Mouse (Mus musculus) thymus, postnatal 0 days (tissue): ENCODE measurements around the gene 5730522E02Rik. TPM values are rescaled to one million over a fixed set of nuclear protein-coding genes. Genes with fewer than 3 reads are reported as not detected.
"Not testable (repeated sequence)": the region's sequence is repeated elsewhere in the genome, so short reads cannot be mapped to it uniquely, and the experiment has no call there.

Experiments
- DNase-seq: peaks from one replicate; pipeline ENCODE4 v3.0.0-alpha.2; 2015; ENCODE audit warnings: low spot score
- polyA plus RNA-seq: library from polyadenylated mRNA; unstranded; fragments of >200 nt; fragmentation: Nextera tagmentation; extraction: Ambion mirVana; gene quantifications from 2 replicates; pipeline ENCODE4 v1.2.1, GENCODE M21; 2015

Gene 5730522E02Rik
- polyA plus RNA-seq, result 0.40 and 0.90 TPM in 2 replicates

DNA sequence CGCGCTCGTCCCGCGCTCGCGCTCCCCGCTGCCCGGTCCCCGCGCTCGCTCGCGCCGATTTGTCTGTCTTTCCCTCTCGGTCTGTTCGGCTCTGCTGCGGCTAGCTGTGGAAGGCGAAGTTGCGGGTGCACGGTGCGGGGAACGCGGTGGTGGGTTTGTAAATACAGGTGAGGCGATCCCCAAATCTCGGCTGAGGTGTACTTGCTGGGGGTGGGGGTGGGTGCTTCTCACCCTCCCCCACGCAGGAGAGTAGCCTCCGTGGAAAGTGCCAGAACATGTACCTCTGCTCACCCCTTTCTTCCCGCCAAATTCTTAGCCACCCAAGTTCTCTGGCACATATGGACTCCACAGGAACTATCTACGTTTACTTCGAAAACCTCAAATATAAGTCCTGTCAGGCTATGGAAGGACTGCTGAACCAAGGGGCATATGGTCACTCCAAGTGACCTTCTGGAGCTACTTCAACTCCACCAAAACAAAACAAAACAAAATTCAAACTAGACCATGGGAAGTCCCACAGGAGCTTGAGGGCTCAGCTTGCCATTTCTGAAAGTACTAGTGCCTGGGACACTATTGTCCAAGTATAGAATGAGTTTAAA lies at the start of gene 5730522E02Rik:
5730522E02Rik (minus strand) TSS at position 182 of the 599 bp plus-strand sequence.
- DNase-seq, result no peak

- DNase-seq, result no peak
These were observed 26.0 kb upstream of the 5730522E02Rik start for GRCm38 (mm10) chr11:26236540-26236939.

DNA sequence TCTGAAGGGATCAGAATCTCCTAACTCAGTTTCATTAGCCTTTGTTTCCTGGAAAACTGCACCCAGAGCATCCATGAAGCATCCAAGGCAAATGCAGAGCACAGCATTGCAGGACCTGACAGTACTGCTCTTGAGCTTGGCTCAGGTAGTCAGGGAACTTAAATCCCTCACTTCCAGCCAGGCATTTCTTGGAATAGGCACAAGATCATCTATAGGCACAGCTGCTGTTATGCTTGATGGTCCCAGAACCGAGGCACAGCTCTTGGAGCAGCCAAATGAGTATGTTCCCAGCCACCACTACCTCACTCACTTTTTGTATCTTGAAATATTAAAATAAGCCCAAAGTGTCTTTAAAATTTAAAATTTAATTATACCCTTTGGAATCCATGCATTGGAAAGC lies 19.3 kb upstream of the 5730522E02Rik start:
- no peak for DNase-seq

- DNase-seq, result not testable (repeated sequence)
These were observed 3.1 kb upstream of the 5730522E02Rik start for GRCm38 (mm10) chr11:26213643-26214042.

DNA sequence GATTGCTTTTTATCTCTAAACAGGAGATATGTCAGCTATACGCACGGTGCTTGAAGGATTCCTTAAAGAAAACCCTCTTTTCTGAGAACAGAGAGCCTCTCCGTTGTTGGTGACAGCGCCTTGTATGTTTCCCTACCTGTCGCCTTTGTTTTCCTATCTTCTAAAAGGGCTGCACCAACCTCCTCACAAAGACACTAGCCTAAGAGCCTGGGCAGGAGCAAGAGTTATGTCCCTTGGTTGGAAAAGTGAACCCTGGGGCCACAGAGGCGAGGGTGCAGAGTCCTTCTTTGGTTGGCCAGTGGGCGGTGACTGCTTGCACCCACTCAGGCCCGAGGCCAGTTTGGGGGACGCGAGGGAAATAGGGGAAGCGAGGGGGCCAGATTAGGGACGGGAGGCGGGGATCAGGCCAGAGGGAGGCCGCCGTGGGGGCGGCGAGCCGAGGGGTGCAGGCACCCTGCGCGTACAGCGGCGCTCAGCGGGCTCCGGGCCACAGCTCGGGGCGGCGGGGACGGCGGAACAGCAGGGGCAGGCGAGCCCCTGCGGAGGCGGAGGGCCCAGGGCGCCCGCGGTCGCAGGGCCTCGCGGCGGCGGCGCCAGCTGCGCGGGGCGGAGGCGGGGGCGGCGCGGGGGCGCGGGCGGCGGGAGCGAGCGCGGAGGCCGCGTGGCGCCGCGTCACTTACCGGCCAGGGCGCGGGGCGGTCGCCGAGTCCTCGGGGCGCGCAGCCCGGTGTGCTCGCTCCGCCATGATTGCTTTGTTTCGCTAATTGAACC lies 567 bp downstream of the 5730522E02Rik start:
- peak; percentile 66 for DNase-seq

- no peak for DNase-seq
These were observed 7.1 kb downstream of the 5730522E02Rik start for GRCm38 (mm10) chr11:26203466-26203865.

DNA sequence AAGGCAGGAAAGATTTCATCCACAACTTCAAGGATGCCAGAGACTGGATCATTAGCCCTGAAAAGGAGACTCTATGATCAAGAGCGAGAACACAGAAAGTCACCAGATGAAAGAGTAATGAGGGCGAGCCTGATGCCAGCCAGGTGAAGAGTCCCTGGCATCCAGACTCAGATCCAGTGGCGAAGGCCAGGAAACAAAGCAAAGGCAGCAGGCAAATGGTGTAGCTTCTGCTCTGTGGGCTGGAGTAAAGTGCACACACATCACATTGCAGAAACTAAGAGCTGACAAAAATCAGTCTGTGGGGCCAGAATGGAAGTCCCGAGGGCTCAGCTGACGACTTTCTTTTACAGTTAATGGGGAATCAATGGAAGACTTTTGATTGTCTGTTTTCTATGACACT lies 7.7 kb downstream of the 5730522E02Rik start:
- no peak for DNase-seq

DNA sequence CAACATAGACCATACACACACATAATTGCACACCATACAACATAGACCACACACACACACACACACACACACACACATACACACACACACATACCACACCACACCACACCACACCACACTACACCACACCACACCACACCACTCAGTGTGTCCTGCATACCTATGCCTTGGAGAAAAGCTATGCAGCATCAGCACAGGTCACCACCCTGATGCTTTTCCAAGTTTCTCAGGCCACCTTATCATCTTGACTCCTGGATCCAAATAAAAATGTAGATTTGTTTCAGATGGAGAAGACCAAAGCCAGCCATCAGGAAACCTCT lies 8.8 kb downstream of the 5730522E02Rik start:
- no peak for DNase-seq

DNA sequence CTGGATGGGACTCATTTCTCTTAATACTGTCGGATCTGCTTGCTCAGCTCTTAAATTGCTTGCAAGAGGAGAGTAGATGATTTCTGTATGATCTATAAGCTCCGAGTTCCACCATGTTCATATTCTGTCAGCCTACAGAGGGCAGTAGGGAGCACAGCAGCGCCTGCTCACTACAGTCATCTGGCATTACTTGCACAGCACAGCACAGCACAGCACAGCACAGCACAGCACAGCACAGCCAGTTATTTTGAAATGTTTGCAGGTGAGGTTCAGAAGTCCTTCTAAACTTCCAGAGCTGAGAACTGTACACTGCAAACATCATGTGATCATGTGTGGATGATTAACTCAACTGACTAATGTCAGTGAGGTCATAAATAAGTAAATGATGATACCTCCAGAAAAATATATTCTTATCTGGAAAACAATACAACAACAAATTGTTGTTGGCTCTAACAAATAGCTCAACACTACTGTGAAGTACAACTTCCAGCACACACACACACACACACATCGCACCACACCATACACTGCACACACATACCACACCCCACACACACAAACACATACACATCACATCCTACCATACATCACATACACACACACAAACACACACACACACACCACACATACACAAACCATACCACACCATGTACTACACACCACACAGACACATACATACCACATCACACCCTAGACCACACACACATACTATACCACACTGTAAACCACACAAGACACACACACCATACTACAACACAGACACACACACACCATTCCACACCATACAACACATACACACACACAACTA lies 9.4 kb downstream of the 5730522E02Rik start:
- peak; percentile 51 for DNase-seq

DNA sequence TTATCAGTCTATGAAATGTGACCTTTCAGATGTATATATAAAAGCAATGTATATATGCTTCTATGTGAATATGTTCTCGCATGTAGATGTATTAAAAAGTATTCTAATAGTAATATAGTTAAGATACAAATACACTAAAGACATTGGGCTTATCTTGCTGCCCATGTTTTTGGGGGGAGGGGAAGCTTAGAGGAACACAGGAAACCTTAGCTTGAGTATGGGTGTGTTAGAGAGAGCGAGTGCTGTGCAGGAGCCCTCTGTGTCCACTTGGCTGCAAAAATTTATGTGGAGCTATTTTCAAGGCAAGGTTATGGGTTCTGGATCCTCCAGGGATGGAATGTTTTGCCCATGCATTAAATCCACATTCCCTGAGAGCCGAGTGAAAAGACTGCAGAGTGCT lies 15.1 kb downstream of the 5730522E02Rik start:
- no peak for DNase-seq

- no peak for DNase-seq
These were observed 23.2 kb downstream of the 5730522E02Rik start for GRCm38 (mm10) chr11:26187231-26187967.

DNA sequence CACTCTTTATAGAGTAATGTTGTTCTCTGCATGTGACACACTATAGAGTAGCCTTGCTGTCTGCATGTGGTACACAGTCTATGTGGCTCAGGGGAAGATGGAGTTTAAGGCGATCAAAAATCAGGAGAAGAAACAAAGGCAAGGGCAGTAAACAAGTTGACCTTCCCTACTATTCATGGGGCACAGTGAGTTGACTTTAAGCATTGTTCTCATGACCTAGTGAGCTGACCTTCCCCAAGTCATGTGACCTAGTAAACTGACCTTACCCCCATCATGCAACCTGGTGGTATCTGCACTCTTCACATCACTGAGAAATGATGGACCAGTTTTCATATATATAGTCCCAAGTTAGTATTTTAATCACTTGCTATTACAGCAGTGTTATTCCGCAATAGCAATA lies 40.0 kb downstream of the 5730522E02Rik start:
- no peak for DNase-seq

- DNase-seq, result no peak
These were observed 43.0 kb downstream of the 5730522E02Rik start for GRCm38 (mm10) chr11:26167609-26167971.

GRCm38 (mm10) chr11:26166966-26167608 lies 43.5 kb downstream of the 5730522E02Rik start:
- DNase-seq, result no peak

GRCm38 (mm10) chr11:26164651-26165259 lies 45.8 kb downstream of the 5730522E02Rik start:
- DNase-seq, result no peak

GRCm38 (mm10) chr11:26161354-26161753 lies 49.2 kb downstream of the 5730522E02Rik start:
- no peak for DNase-seq

GRCm38 (mm10) chr11:26159033-26159432 lies 51.5 kb downstream of the 5730522E02Rik start:
- DNase-seq, result no peak

DNA sequence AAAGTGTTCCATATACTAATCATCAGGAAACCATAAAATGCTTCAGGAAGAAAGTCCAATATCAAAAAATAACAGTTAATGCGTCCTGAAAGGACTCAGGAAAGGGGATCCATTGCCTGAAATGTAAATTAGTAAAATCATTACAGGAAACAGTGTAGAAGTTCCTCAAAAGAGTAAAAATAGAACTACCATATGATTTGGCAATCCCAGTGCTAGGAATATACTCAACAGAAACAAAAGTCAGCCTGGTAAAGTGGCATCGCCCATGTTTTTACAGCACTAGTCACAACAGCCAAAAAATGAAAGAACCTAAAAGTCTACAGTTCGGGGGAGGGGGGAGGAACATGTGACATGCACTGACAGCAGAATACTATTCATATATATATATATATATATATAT lies 70.5 kb downstream of the 5730522E02Rik start:
- DNase-seq, result no peak

DNA sequence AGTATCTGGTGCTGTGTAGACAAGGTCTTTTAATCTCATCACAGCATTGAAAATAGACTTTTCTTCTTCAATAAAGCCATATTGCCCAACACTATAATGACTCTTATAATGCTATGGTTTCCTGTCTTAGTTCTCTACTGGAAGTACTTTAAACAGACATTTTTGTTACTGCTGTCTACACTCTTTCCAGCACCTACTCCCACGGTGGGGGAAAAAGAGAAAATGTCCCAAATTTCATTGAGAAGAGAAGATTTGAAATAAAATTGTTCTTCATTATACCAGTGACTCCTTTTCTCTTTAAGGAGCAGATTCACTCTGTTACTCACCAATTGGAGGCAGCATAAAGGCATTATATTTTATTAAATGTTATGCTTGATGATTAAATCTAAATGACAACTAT lies 72.5 kb downstream of the 5730522E02Rik start:
- DNase-seq, result no peak

DNA sequence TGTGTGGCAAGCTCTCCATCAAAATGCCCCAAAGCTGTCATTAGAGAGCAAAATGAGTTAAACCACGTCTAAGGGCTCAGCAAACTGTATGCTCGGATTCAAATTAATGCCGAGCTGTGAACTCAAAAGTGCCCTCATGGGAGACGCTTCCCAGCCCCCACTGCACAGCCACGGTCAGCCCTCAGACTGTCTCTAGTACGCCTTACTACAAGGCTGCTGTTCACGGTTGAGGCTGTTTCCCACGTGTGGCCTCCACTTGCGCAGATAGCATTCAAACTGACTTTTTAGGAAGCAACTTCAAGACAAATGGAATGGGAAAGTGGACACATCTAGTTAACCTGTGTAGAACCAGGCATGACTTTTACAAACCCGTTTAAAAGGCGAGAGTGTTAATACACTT lies 79.7 kb downstream of the 5730522E02Rik start:
- DNase-seq, result no peak

DNA sequence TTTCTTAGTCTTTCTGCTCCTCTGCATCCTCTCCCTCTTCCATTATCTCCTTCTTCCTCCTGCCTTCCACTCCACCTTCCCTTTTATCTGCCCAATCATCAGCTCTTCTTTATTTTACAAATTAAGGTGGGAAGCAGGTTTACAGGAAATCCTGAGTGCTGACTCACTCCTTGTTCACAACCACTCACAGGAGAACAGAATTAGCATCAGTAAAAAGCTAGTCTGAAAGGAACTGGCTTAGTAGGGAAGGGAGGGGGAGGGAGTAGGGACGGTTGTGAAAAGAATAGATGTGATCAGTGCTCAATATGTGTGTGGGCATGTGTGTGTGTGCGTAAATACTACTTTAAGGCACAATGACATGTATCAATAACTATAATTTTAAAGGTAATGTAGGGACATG lies 81.5 kb downstream of the 5730522E02Rik start:
- no peak for DNase-seq
